Mouse (Mus musculus): ENCODE measurements around the gene Cd200. TPM values are rescaled to one million over a fixed set of nuclear protein-coding genes. Genes with fewer than 3 reads are reported as not detected.
A peak's percentile ranks its signal among the peaks of the same experiment; 100 is the strongest.
"Not testable (repeated sequence)": the region's sequence is repeated elsewhere in the genome, so short reads cannot be mapped to it uniquely, and the experiment has no call there.

Gene Cd200
- polyA plus RNA-seq, 1 experiment from 2014 or later = 68.9 TPM

GRCm38 (mm10) chr16:45363480-45364045, 45.3 kb downstream of the Cd200 start:
- no peak overlapping the region for H3K4me2 ChIP-seq (ENCODE audit: low read depth, low read length)
- H3K36me3 ChIP-seq (ENCODE audit: control insufficient read depth, insufficient read depth, low read length) = no peaks in the 10 kb centered on the region
- H3K9me3 ChIP-seq (ENCODE audit: control insufficient read depth, low read length) = no peaks in the 10 kb centered on the region
- no peak for ATAC-seq (ENCODE audit: low read depth)
- H3K9ac ChIP-seq (ENCODE audit: low read depth, low read length) = no peak overlapping the region
- no peaks in the 10 kb centered on the region for H3K27me3 ChIP-seq (replicated peaks; ENCODE audit: control insufficient read depth, insufficient read depth, low read length)
- no peaks in the 10 kb centered on the region for H3K4me1 ChIP-seq (ENCODE audit: control insufficient read depth, insufficient read depth, low read length)
- WGBS = 75% methylated on average over 4 of the region's 4 CpGs
- no peak for DNase-seq (ENCODE audit: low spot score)
- H3K27ac ChIP-seq (replicated peaks; ENCODE audit: low read depth, low read length) = no peak overlapping the region
- no peak overlapping the region for H3K4me3 ChIP-seq (ENCODE audit: low read depth, low read length)

GRCm38 (mm10) chr16:45361450-45361849, 47.4 kb downstream of the Cd200 start:
- no peak overlapping the region for H3K9ac ChIP-seq (ENCODE audit: low read depth, low read length)
- ATAC-seq (ENCODE audit: low read depth) (no peak), DNase-seq (ENCODE audit: low spot score) (no peak)
- H3K4me1 ChIP-seq (ENCODE audit: control insufficient read depth, insufficient read depth, low read length) = no peaks in the 10 kb centered on the region
- no peak overlapping the region for H3K4me3 ChIP-seq (ENCODE audit: low read depth, low read length)
- no peaks in the 10 kb centered on the region for H3K27me3 ChIP-seq (replicated peaks; ENCODE audit: control insufficient read depth, insufficient read depth, low read length)
- H3K27ac ChIP-seq (replicated peaks; ENCODE audit: low read depth, low read length) = no peak overlapping the region
- H3K36me3 ChIP-seq (ENCODE audit: control insufficient read depth, insufficient read depth, low read length) = no peaks in the 10 kb centered on the region
- H3K4me2 ChIP-seq (ENCODE audit: low read depth, low read length) = no peak overlapping the region
- no peaks in the 10 kb centered on the region for H3K9me3 ChIP-seq (ENCODE audit: control insufficient read depth, low read length)

GRCm38 (mm10) chr16:45358441-45358840, 50.4 kb downstream of the Cd200 start:
- 94% methylated on average over 5 of the region's 5 CpGs for WGBS
- not testable (repeated sequence) for H3K36me3 ChIP-seq (ENCODE audit: control insufficient read depth, insufficient read depth, low read length); DNase-seq (ENCODE audit: low spot score); H3K9ac ChIP-seq (ENCODE audit: low read depth, low read length); ATAC-seq (ENCODE audit: low read depth); H3K4me1 ChIP-seq (ENCODE audit: control insufficient read depth, insufficient read depth, low read length); H3K9me3 ChIP-seq (ENCODE audit: control insufficient read depth, low read length); H3K4me3 ChIP-seq (ENCODE audit: low read depth, low read length); H3K4me2 ChIP-seq (ENCODE audit: low read depth, low read length); H3K27ac ChIP-seq (replicated peaks; ENCODE audit: low read depth, low read length); H3K27me3 ChIP-seq (replicated peaks; ENCODE audit: control insufficient read depth, insufficient read depth, low read length)

- DNase-seq (ENCODE audit: low spot score) (no peak), ATAC-seq (ENCODE audit: low read depth) (no peak)
- Histone ChIP-seq H3K9ac (ENCODE audit: low read depth, low read length) (no peak overlapping the region), H3K4me1 (ENCODE audit: control insufficient read depth, insufficient read depth, low read length) (no peaks in the 10 kb centered on the region), H3K36me3 (ENCODE audit: control insufficient read depth, insufficient read depth, low read length) (no peaks in the 10 kb centered on the region), H3K27me3 (replicated peaks; ENCODE audit: control insufficient read depth, insufficient read depth, low read length) (no peaks in the 10 kb centered on the region), H3K27ac (replicated peaks; ENCODE audit: low read depth, low read length) (no peak overlapping the region), H3K4me3 (ENCODE audit: low read depth, low read length) (no peak overlapping the region), H3K4me2 (ENCODE audit: low read depth, low read length) (no peak overlapping the region), H3K9me3 (ENCODE audit: control insufficient read depth, low read length) (no peaks in the 10 kb centered on the region)
- WGBS = 46% methylated on average over 1 of the region's 1 CpGs
Measured at GRCm38 (mm10) chr16:45357134-45357533, 51.7 kb downstream of the Cd200 start.

GRCm38 (mm10) chr16:45352875-45353274, 56.0 kb downstream of the Cd200 start:
- Histone ChIP-seq H3K9me3 (ENCODE audit: control insufficient read depth, low read length) (no peaks in the 10 kb centered on the region), H3K27me3 (replicated peaks; ENCODE audit: control insufficient read depth, insufficient read depth, low read length) (no peaks in the 10 kb centered on the region), H3K4me3 (ENCODE audit: low read depth, low read length) (no peak overlapping the region), H3K4me2 (ENCODE audit: low read depth, low read length) (no peak overlapping the region), H3K27ac (replicated peaks; ENCODE audit: low read depth, low read length) (no peak overlapping the region), H3K9ac (ENCODE audit: low read depth, low read length) (no peak overlapping the region), H3K4me1 (ENCODE audit: control insufficient read depth, insufficient read depth, low read length) (no peaks in the 10 kb centered on the region), H3K36me3 (ENCODE audit: control insufficient read depth, insufficient read depth, low read length) (no peaks in the 10 kb centered on the region)
- DNase-seq (ENCODE audit: low spot score) (no peak), ATAC-seq (ENCODE audit: low read depth) (peak; percentile 63; the same call in 1 of the 2 replicates)

- no peak overlapping the region for H3K9ac ChIP-seq (ENCODE audit: low read depth, low read length)
- H3K9me3 ChIP-seq (ENCODE audit: control insufficient read depth, low read length) = no peaks in the 10 kb centered on the region
- H3K36me3 ChIP-seq (ENCODE audit: control insufficient read depth, insufficient read depth, low read length) = no peaks in the 10 kb centered on the region
- H3K4me2 ChIP-seq (ENCODE audit: low read depth, low read length) = no peak overlapping the region
- H3K27ac ChIP-seq (replicated peaks; ENCODE audit: low read depth, low read length) = no peak overlapping the region
- DNase-seq (ENCODE audit: low spot score) (no peak), ATAC-seq (ENCODE audit: low read depth) (no peak)
- WGBS = 57% methylated on average over 4 of the region's 4 CpGs
- no peak overlapping the region for H3K4me3 ChIP-seq (ENCODE audit: low read depth, low read length)
- no peaks in the 10 kb centered on the region for H3K4me1 ChIP-seq (ENCODE audit: control insufficient read depth, insufficient read depth, low read length)
- H3K27me3 ChIP-seq (replicated peaks; ENCODE audit: control insufficient read depth, insufficient read depth, low read length) = no peaks in the 10 kb centered on the region
Measured at GRCm38 (mm10) chr16:45350767-45351166, 58.1 kb downstream of the Cd200 start.

- 78% methylated on average over 3 of the region's 3 CpGs for WGBS
Measured at GRCm38 (mm10) chr16:45349523-45350298, 59.1 kb downstream of the Cd200 start.

GRCm38 (mm10) chr16:45348238-45348637, 60.6 kb downstream of the Cd200 start:
- not testable (repeated sequence) for H3K4me1 ChIP-seq (ENCODE audit: control insufficient read depth, insufficient read depth, low read length); H3K36me3 ChIP-seq (ENCODE audit: control insufficient read depth, insufficient read depth, low read length); H3K4me3 ChIP-seq (ENCODE audit: low read depth, low read length); H3K9ac ChIP-seq (ENCODE audit: low read depth, low read length); H3K9me3 ChIP-seq (ENCODE audit: control insufficient read depth, low read length); H3K27ac ChIP-seq (replicated peaks; ENCODE audit: low read depth, low read length); H3K4me2 ChIP-seq (ENCODE audit: low read depth, low read length); H3K27me3 ChIP-seq (replicated peaks; ENCODE audit: control insufficient read depth, insufficient read depth, low read length); ATAC-seq (ENCODE audit: low read depth); DNase-seq (ENCODE audit: low spot score)
- WGBS = 81% methylated on average over 5 of the region's 9 CpGs

More at GRCm38 (mm10) chr16:45349523-45350298, 59.1 kb downstream of the Cd200 start:
- Histone ChIP-seq H3K36me3 (ENCODE audit: control insufficient read depth, insufficient read depth, low read length) (no peaks in the 10 kb centered on the region), H3K4me2 (ENCODE audit: low read depth, low read length) (no peak overlapping the region), H3K4me1 (ENCODE audit: control insufficient read depth, insufficient read depth, low read length) (no peaks in the 10 kb centered on the region), H3K27ac (replicated peaks; ENCODE audit: low read depth, low read length) (no peak overlapping the region), H3K9me3 (ENCODE audit: control insufficient read depth, low read length) (no peaks in the 10 kb centered on the region), H3K9ac (ENCODE audit: low read depth, low read length) (no peak overlapping the region), H3K4me3 (ENCODE audit: low read depth, low read length) (no peak overlapping the region), H3K27me3 (replicated peaks; ENCODE audit: control insufficient read depth, insufficient read depth, low read length) (no peaks in the 10 kb centered on the region)
- DNase-seq (ENCODE audit: low spot score) = no peak
- ATAC-seq (ENCODE audit: low read depth) = no peak

GRCm38 (mm10) chr16:45346930-45347387, 61.9 kb downstream of the Cd200 start:
- WGBS = 88% methylated on average over 5 of the region's 5 CpGs
- ATAC-seq (ENCODE audit: low read depth) = no peak
- Histone ChIP-seq H3K9ac (ENCODE audit: low read depth, low read length) (no peak overlapping the region), H3K9me3 (ENCODE audit: control insufficient read depth, low read length) (no peaks in the 10 kb centered on the region), H3K4me3 (ENCODE audit: low read depth, low read length) (no peak overlapping the region), H3K27ac (replicated peaks; ENCODE audit: low read depth, low read length) (no peak overlapping the region), H3K36me3 (ENCODE audit: control insufficient read depth, insufficient read depth, low read length) (no peaks in the 10 kb centered on the region), H3K4me1 (ENCODE audit: control insufficient read depth, insufficient read depth, low read length) (no peaks in the 10 kb centered on the region), H3K4me2 (ENCODE audit: low read depth, low read length) (no peak overlapping the region), H3K27me3 (replicated peaks; ENCODE audit: control insufficient read depth, insufficient read depth, low read length) (no peaks in the 10 kb centered on the region)
- DNase-seq (ENCODE audit: low spot score) = no peak
